Mouse (Mus musculus): Measurements from ENCODE around the gene Hspb7. TPM values are rescaled to one million over a fixed set of nuclear protein-coding genes. Genes with fewer than 3 reads are reported as not detected.

Gene Hspb7
- polyA plus RNA-seq, 1 experiment from 2014 or later, result 0.08 TPM

DNA sequence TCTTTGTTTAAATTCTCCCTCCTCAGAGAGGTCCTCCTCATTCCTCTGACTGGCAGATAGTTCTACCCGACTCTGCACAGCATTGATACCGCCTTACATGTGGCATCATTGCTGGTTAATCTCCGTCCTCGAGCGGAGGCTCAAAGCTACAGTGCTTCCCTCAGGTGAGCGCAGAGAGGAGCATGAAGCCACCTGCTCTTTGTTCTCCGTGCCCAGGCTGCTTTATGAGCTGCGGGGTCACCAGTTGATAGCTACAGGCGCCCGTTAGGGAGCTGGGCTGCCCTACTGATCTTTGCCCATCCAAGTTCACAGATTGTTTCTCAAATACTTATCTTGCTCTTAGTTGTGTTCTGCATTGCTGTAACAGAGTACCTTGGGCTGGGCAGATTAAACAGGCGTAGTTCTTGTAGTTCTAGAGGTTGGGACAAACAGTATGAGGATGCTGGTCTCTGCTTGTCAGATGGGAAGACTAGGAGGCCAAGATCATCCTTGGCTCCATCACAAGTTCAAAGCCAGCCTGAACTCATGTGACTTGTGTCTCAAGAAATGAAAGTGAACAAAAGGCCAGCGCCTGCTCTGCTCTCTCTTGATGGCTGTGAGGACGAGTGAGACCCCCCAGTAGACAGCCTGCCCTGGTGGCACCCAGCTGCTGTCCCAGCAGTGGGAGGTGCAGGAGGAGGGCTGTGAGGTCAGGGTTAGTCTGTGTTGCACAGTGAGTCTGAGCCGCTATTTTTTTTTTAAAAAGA, 35.8 kb downstream of the Hspb7 start:
- Histone ChIP-seq H3K36me3 (peaks cover 56% of the 10 kb centered on the region), H3K9ac (no peak overlapping the region), H3K27me3 (no peaks in the 10 kb centered on the region), H3K4me3 (no peak overlapping the region), H3K27ac (no peak overlapping the region), H3K9me3 (no peaks in the 10 kb centered on the region), H3K4me1 (replicated peaks) (peaks cover 39% of the 10 kb centered on the region), H3K4me2 (no peak overlapping the region)
- no peak for ATAC-seq (ENCODE audit: low FRiP score)
- 92% methylated on average over 14 of the region's 14 CpGs for WGBS

DNA sequence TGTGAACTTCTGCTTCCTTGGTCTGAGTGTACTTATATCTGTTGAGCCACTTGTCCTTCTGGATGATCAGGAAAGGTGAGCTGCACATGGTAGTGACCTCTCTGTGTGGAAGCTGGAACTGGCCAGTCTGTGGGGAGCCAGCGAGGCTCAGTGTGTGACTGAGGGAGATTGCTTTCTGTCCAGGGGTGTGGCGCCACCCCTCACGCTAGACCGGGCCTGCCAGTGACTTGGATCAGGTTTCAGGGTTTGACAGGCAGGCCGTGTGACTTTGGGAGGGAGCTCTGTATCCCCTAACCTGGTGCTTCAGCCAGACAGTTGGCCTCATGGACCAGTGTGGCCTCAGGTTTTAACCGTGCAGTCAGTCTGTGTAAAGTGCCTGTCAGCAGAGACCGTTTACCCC, 37.7 kb downstream of the Hspb7 start:
- Histone ChIP-seq H3K9me3 (no peaks in the 10 kb centered on the region), H3K27me3 (no peaks in the 10 kb centered on the region), H3K4me3 (no peak overlapping the region), H3K4me2 (no peak overlapping the region), H3K36me3 (peaks cover 55% of the 10 kb centered on the region), H3K4me1 (replicated peaks) (peaks cover 38% of the 10 kb centered on the region), H3K9ac (peak overlapping the region; percentile 20; the same call in 1 of the 2 replicates), H3K27ac (peak overlapping the region; percentile 6; the same call in 1 of the 2 replicates)
- ATAC-seq (ENCODE audit: low FRiP score), result no peak
- WGBS, result 15% methylated on average over 7 of the region's 7 CpGs

DNA sequence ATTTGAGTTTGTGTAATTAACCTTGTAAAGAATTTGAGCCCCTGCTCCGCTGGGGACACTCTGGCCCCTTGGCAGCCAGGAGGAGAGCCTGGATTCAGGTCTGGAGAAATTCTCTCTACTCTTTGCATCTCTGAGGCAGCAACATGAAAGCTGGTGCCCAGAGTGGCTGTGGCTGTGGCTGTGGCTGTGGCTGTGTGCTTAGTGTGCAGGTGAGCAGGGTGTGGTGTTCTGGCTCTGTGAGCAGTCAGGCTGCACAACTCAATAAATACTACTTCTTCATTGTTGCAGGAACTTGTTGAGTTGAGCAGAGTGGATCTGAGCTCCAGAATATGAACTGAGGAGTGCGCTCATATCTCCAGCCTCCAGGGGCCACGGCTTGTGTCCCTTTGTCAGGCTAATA, 38.3 kb downstream of the Hspb7 start:
- Histone ChIP-seq H3K36me3 (peaks cover 56% of the 10 kb centered on the region), H3K4me3 (no peak overlapping the region), H3K9me3 (no peaks in the 10 kb centered on the region), H3K4me2 (no peak overlapping the region), H3K27me3 (no peaks in the 10 kb centered on the region), H3K27ac (peak overlapping the region; percentile 6; the same call in 1 of the 2 replicates), H3K4me1 (replicated peaks) (peaks cover 37% of the 10 kb centered on the region), H3K9ac (no peak overlapping the region)
- no peak for ATAC-seq (ENCODE audit: low FRiP score)
- 54% methylated on average over 3 of the region's 3 CpGs for WGBS

DNA sequence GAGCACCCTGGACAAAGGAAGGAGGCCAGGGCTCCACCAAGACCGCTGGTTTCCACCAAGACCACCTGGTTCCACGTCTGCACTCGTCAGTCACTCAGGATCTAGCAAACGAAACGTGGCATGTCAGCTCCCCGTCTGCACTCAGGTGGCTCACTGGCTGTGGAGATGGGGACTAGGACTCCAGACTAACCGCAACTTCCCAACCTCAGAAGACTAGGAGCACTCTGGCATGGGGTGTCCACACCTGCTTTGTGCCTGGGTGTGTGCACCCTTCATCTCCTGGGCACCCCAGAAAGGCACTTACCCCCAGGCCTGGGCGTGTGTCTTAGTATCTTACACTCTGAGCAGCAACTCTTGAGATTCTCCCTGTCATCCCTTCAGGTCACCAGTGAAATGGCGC, 39.2 kb downstream of the Hspb7 start:
- WGBS, result 87% methylated on average over 9 of the region's 9 CpGs
- no peak overlapping the region for H3K9ac ChIP-seq
- H3K27ac ChIP-seq, result no peak overlapping the region
- ATAC-seq (ENCODE audit: low FRiP score), result no peak
- H3K9me3 ChIP-seq, result no peaks in the 10 kb centered on the region
- peaks cover 33% of the 10 kb centered on the region for H3K4me1 ChIP-seq (replicated peaks)
- H3K4me2 ChIP-seq, result no peak overlapping the region
- no peak overlapping the region for H3K4me3 ChIP-seq
- no peaks in the 10 kb centered on the region for H3K27me3 ChIP-seq
- peaks cover 60% of the 10 kb centered on the region for H3K36me3 ChIP-seq

DNA sequence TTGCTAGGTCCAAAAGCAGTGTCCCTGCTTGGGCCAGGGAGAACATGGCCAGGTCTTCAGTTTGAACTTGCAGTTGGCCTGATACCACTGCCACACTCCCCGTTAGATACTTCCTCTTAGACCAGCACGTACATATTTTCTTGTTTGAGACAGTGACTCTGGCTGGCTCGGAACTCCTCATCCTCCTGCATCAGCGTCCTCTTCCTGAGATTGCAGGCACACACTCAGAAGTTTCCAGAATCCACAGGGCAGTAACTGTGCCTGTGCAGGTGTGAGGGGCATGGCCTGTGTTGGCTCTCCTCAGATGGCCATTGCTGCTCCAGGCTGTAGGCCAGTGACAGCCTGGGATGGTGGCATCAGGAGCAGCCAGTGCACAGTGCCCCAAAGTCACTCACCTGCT, 39.9 kb downstream of the Hspb7 start:
- Histone ChIP-seq H3K27ac (no peak overlapping the region), H3K36me3 (peaks cover 64% of the 10 kb centered on the region), H3K4me1 (replicated peaks) (peaks cover 31% of the 10 kb centered on the region), H3K4me3 (no peak overlapping the region), H3K9me3 (no peaks in the 10 kb centered on the region), H3K9ac (no peak overlapping the region), H3K27me3 (no peaks in the 10 kb centered on the region), H3K4me2 (no peak overlapping the region)
- 95% methylated on average over 4 of the region's 4 CpGs for WGBS
- ATAC-seq (ENCODE audit: low FRiP score), result no peak

DNA sequence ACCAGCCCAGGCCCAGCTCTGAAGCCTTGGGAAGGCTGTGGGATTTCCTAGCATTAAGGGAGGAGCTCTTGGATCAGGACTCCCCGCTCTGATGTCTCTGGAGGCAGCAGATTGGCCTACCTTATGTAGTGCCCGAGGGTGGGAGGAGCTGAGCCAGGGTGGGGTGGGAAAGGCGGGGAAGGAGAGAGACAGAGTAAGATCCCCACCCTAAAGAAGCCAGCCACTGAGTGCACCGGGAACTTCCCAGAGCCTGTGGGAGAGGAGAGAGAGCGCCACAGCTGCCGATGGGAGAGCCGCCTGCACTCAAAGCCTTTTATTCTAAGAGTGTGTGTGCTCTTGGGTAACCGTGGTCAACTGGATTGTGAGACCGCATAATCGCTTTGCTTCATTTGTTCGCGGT, 40.5 kb downstream of the Hspb7 start:
- Histone ChIP-seq H3K36me3 (peaks cover 65% of the 10 kb centered on the region), H3K4me2 (no peak overlapping the region), H3K9me3 (no peaks in the 10 kb centered on the region), H3K9ac (no peak overlapping the region), H3K4me1 (replicated peaks) (peaks cover 28% of the 10 kb centered on the region), H3K27ac (no peak overlapping the region), H3K27me3 (no peaks in the 10 kb centered on the region), H3K4me3 (no peak overlapping the region)
- WGBS, result 39% methylated on average over 12 of the region's 12 CpGs
- ATAC-seq (ENCODE audit: low FRiP score), result no peak

DNA sequence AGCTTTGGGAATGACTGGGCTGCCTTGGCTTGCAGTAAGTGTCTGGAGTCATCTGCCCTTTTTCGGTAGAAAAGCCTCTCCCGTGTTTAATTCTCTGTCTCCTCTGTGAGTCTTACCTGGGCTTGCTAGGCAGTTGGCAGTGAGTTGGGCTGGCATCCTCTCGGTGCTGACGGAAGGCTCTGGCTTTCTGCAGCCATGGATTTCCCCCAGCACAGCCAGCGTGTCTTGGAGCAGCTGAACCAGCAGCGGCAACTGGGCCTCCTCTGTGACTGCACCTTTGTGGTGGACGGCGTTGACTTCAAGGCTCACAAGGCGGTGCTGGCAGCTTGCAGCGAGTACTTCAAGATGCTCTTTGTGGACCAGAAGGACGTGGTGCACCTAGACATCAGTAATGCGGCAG, 41.0 kb downstream of the Hspb7 start:
- Histone ChIP-seq H3K9ac (no peak overlapping the region), H3K4me3 (no peak overlapping the region), H3K4me1 (replicated peaks) (peaks cover 28% of the 10 kb centered on the region), H3K36me3 (peaks cover 65% of the 10 kb centered on the region), H3K27me3 (no peaks in the 10 kb centered on the region), H3K4me2 (no peak overlapping the region), H3K9me3 (no peaks in the 10 kb centered on the region), H3K27ac (no peak overlapping the region)
- 87% methylated on average over 12 of the region's 12 CpGs for WGBS
- ATAC-seq (ENCODE audit: low FRiP score), result no peak

DNA sequence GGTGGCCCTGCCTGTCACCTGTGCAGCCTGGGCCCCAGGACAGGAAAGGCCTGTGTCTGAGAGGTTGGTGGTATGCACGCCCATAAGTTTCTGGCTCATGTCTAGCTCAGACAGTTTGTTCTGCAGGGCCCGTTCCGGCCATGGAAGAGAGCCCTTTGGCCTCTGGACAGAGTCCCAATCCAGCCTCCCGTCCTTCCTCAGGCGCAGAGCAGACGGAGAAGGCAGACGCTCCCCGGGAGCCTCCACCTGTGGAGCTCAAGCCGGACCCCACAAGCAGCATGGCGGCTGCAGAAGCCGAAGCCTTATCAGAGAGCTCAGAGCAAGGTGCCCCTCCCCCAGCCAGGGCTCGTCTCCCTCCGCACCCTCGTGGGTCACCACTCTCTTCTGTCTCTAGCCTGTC, 42.9 kb downstream of the Hspb7 start:
- H3K9ac ChIP-seq, result no peak overlapping the region
- no peak for ATAC-seq (ENCODE audit: low FRiP score)
- H3K36me3 ChIP-seq, result peaks cover 81% of the 10 kb centered on the region
- no peak overlapping the region for H3K27ac ChIP-seq
- no peaks in the 10 kb centered on the region for H3K27me3 ChIP-seq
- no peaks in the 10 kb centered on the region for H3K9me3 ChIP-seq
- 81% methylated on average over 14 of the region's 14 CpGs for WGBS
- H3K4me3 ChIP-seq, result no peak overlapping the region
- H3K4me1 ChIP-seq (replicated peaks), result peaks cover 21% of the 10 kb centered on the region
- no peak overlapping the region for H3K4me2 ChIP-seq

DNA sequence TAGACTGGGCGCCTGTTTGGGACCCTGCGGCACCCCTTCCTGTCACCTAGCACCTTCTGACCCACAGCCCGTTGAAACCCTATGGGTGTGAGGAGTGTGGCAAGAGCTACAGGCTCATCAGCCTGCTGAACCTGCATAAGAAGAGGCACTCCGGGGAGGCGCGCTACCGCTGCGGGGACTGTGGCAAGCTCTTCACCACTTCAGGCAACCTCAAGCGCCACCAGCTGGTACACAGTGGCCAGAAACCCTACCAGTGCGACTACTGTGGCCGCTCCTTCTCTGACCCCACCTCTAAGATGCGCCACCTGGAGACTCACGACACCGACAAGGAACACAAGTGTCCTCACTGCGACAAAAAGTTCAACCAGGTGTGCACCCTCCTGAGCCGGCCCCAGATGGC, 44.1 kb downstream of the Hspb7 start:
- Histone ChIP-seq H3K27me3 (no peaks in the 10 kb centered on the region), H3K27ac (no peak overlapping the region), H3K4me3 (no peak overlapping the region), H3K9ac (no peak overlapping the region), H3K36me3 (peaks cover 91% of the 10 kb centered on the region), H3K9me3 (no peaks in the 10 kb centered on the region), H3K4me2 (no peak overlapping the region), H3K4me1 (replicated peaks) (peaks cover 13% of the 10 kb centered on the region)
- WGBS, result 73% methylated on average over 16 of the region's 16 CpGs
- no peak for ATAC-seq (ENCODE audit: low FRiP score)

DNA sequence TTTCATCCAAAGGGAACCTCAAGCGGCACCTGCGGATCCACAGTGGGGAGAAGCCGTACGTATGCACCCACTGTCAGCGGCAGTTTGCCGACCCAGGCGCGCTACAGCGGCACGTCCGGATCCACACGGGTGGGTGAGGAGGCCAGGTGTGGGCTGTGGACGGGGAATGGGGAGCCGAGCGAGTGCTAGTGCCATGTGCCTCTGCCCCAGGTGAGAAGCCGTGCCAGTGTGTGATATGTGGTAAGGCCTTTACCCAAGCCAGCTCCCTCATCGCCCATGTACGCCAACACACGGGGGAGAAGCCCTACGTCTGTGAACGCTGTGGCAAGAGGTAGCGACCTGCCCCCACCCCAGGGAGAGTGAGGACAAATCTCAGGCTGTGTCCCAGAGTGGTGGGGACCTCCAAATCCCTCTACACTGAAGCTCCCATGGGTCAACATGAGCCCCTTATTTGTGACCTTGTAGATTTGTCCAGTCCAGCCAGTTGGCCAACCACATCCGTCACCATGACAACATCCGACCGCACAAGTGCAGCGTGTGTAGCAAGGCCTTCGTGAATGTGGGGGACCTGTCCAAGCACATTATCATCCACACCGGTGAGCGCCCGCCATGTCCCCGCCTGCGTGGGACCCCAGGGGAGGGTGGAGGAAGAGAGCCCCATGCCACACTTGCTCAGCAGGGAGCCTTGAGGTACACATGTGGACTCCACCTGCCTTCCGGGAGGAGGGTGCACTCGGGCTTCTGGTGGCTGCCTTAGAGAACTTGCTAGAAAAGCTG, 45.1 kb downstream of the Hspb7 start:
- no peak for ATAC-seq (ENCODE audit: low FRiP score)
- Histone ChIP-seq H3K4me1 (replicated peaks) (peaks cover 8% of the 10 kb centered on the region), H3K27ac (no peak overlapping the region), H3K4me2 (no peak overlapping the region), H3K9me3 (no peaks in the 10 kb centered on the region), H3K4me3 (no peak overlapping the region), H3K36me3 (peaks cover 91% of the 10 kb centered on the region), H3K9ac (no peak overlapping the region), H3K27me3 (no peaks in the 10 kb centered on the region)
- 86% methylated on average over 34 of the region's 34 CpGs for WGBS

DNA sequence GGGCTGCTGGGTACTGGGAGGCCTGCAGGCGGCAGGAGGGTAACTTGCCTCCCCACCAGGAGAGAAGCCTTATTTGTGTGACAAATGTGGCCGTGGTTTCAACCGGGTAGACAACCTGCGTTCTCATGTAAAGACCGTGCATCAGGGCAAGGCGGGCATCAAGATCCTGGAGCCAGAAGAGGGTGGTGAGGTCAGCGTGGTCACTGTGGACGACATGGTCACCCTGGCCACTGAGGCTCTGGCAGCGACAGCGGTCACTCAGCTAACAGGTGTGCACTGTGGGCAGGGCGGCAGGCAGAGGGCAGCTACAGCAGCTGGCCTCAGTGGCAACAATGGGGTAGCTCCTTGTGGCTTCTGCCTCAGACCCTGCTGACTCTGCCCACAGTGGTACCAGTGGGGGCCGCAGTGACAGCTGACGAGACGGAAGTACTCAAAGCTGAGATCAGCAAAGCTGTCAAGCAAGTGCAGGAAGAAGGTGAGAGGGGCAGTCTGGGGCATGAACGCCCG, 45.8 kb downstream of the Hspb7 start:
- H3K9ac ChIP-seq, result no peak overlapping the region
- peaks cover 97% of the 10 kb centered on the region for H3K36me3 ChIP-seq
- ATAC-seq (ENCODE audit: low FRiP score), result no peak
- 0 out of 2 replicates have a peak, but pooled peaks cover 2% of the 10 kb centered on the region for H3K4me1 ChIP-seq (replicated peaks)
- H3K27ac ChIP-seq, result no peak overlapping the region
- no peaks in the 10 kb centered on the region for H3K27me3 ChIP-seq
- no peak overlapping the region for H3K4me3 ChIP-seq
- WGBS, result 92% methylated on average over 16 of the region's 16 CpGs
- H3K9me3 ChIP-seq, result no peaks in the 10 kb centered on the region
- no peak overlapping the region for H3K4me2 ChIP-seq

DNA sequence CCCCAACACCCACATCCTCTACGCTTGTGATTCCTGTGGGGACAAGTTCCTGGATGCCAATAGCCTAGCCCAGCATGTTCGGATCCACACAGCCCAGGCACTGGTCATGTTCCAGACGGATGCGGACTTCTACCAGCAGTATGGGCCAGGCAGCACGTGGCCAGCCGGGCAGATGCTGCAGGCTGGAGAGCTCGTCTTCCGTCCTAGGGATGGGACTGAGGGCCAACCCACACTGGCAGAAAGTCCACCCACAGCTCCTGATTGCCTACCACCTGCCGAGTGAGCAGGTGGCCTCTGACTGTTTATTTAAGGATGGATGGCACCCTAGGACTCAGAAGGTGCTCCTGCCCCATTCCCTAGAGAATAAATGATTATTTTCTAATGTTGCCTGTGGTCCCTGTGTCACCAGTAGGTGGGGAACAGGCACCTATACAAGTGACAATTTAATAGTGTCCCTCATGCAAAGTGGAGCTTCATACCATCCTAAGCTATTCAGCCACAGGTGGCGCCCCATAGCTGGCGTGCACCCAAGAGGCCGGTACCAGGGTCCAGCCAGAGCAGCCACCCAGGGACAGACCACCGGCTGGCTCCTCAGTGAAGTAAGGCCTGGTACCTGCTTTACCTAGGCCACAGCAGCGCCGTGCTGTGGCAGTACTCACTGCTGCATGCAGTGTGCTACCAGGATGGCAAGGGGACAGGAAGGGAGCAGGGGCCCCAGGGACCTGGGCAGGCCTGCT, 46.4 kb downstream of the Hspb7 start:
- ATAC-seq (ENCODE audit: low FRiP score), result no peak
- no peaks in the 10 kb centered on the region for H3K9me3 ChIP-seq

More for the DNA sequence above, 46.4 kb downstream of the Hspb7 start:
- Histone ChIP-seq H3K36me3 (peaks cover 98% of the 10 kb centered on the region), H3K27me3 (no peaks in the 10 kb centered on the region), H3K4me3 (no peak overlapping the region), H3K27ac (no peak overlapping the region), H3K9ac (no peak overlapping the region), H3K4me2 (no peak overlapping the region), H3K4me1 (replicated peaks) (no peaks in the 10 kb centered on the region)
- WGBS, result 86% methylated on average over 15 of the region's 15 CpGs

All from hindbrain, embryonic 13.5 days (tissue).